Mouse (Mus musculus) heart, embryonic 16.5 days (tissue): Measurements from ENCODE around the gene Atp6v1f. TPM values are rescaled to one million over a fixed set of nuclear protein-coding genes. Genes with fewer than 3 reads are reported as not detected.

Source experiments
- ATAC-seq: fragments of 200-750 bp; cut with Nextera tagmentation; replicated peaks from 2 replicates; pipeline ENCODE4 v1.8.0; 2017; ENCODE audit warnings: moderate number of reproducible peaks; ENCODE audit not compliant: insufficient read depth, low FRiP score; ENCODE audit errors: extremely low read depth
- H3K27ac ChIP-seq: fragments of 300-500 bp; sonication (generic); 2 replicates; pipeline ENCODE4 v1.5.1; 2014; ENCODE audit warnings: mild to moderate bottlenecking, low read length, control low read depth, moderate library complexity
- H3K27me3 ChIP-seq: fragments of 300-500 bp; sonication (generic); 2 replicates; pipeline ENCODE4 v1.6.1; 2014; ENCODE audit warnings: low read length, mixed read lengths; ENCODE audit not compliant: control insufficient read depth, insufficient read depth
- H3K36me3 ChIP-seq: fragments of 300-500 bp; sonication (generic); 2 replicates; pipeline ENCODE4 v1.6.1; 2014; ENCODE audit not compliant: control insufficient read depth, insufficient read depth
- H3K4me1 ChIP-seq: fragments of 300-500 bp; sonication (generic); 2 replicates; pipeline ENCODE4 v1.6.1; 2014; ENCODE audit warnings: low read length, mixed read lengths; ENCODE audit not compliant: control insufficient read depth, insufficient read depth
- H3K4me2 ChIP-seq: fragments of 300-500 bp; sonication (generic); 2 replicates; pipeline ENCODE4 v1.6.1; 2014; ENCODE audit warnings: low read depth, mild to moderate bottlenecking, control low read depth, low read length
- H3K4me3 ChIP-seq: fragments of 300-500 bp; sonication (generic); 2 replicates; pipeline ENCODE4 v1.5.1; 2014; ENCODE audit warnings: mild to moderate bottlenecking, control low read depth, low read length
- H3K9ac ChIP-seq: fragments of 300-500 bp; sonication (generic); 2 replicates; pipeline ENCODE4 v1.6.1; 2014; ENCODE audit warnings: low read length, control low read depth
- H3K9me3 ChIP-seq: fragments of 300-500 bp; sonication (generic); replicated peaks from 2 replicates; pipeline ENCODE4 v1.6.1; 2016; ENCODE audit warnings: low read length; ENCODE audit not compliant: control insufficient read depth
- WGBS: fragments of 180-500 bp; shearing (Covaris S2); extraction: QIAGEN DNeasy Blood & Tissue Kit; methylation state at CpG from one replicate; pipeline ENCODE4 v1.1.7; 2014; 5-methylcytosine and 5-hydroxymethylcytosine counted together
- polyA plus RNA-seq: library from polyadenylated mRNA; unstranded; fragments of >200 nt; fragmentation: Nextera tagmentation; extraction: Ambion mirVana; gene quantifications from 2 replicates; pipeline ENCODE4 v1.2.1, GENCODE M21; 2015

The Atp6v1f gene
- polyA plus RNA-seq, 1 experiment from 2014 or later = 197 TPM

GRCm38 (mm10) chr6:29505493-29505892, 38.0 kb downstream of the Atp6v1f start:
- Histone ChIP-seq H3K9me3 (no peaks in the 10 kb centered on the region), H3K9ac (no peak overlapping the region), H3K4me3 (no peak overlapping the region), H3K36me3 (no peaks in the 10 kb centered on the region), H3K4me2 (no peak overlapping the region), H3K4me1 (peaks cover 2% of the 10 kb centered on the region), H3K27ac (no peak overlapping the region), H3K27me3 (peaks cover 10% of the 10 kb centered on the region; the same call in 1 of the 2 replicates)
- no peak for ATAC-seq
- 88% methylated on average over 5 of the region's 5 CpGs for WGBS

GRCm38 (mm10) chr6:29506834-29507233, 39.3 kb downstream of the Atp6v1f start:
- Histone ChIP-seq H3K27ac (no peak overlapping the region), H3K27me3 (peaks cover 10% of the 10 kb centered on the region; the same call in 1 of the 2 replicates)
- ATAC-seq = no peak

GRCm38 (mm10) chr6:29507447-29508309, 40.2 kb downstream of the Atp6v1f start, which contains the start of gene Kcp:
Gene Kcp (minus strand): TSS chr6:29507952.
- Histone ChIP-seq H3K36me3 (no peaks in the 10 kb centered on the region), H3K27ac (no peak within 1 kb of the TSS), H3K4me1 (peaks cover 2% of the 10 kb centered on the region), H3K4me2 (peak within 1 kb of the TSS; percentile 81), H3K9ac (peak within 1 kb of the TSS; percentile 73), H3K4me3 (peak within 1 kb of the TSS; percentile 66), H3K9me3 (no peaks in the 10 kb centered on the region), H3K27me3 (peaks cover 10% of the 10 kb centered on the region; the same call in 1 of the 2 replicates)
- ATAC-seq = peak; percentile 52
- under 1% methylated on average over 43 of the region's 47 CpGs for WGBS

More at GRCm38 (mm10) chr6:29506834-29507233, 39.3 kb downstream of the Atp6v1f start:
- H3K9ac ChIP-seq = peak overlapping the region; percentile 1; the same call in 1 of the 2 replicates
- no peaks in the 10 kb centered on the region for H3K9me3 ChIP-seq
- no peaks in the 10 kb centered on the region for H3K36me3 ChIP-seq
- 24% methylated on average over 8 of the region's 8 CpGs for WGBS
- peaks cover 2% of the 10 kb centered on the region for H3K4me1 ChIP-seq
- H3K4me3 ChIP-seq = peak overlapping the region; percentile 66
- H3K4me2 ChIP-seq = peak overlapping the region; percentile 81

- ATAC-seq = no peak
- H3K4me2 ChIP-seq = no peak overlapping the region
These were observed 41.6 kb downstream of the Atp6v1f start for GRCm38 (mm10) chr6:29509086-29509485.

GRCm38 (mm10) chr6:29513284-29513683, 45.8 kb downstream of the Atp6v1f start:
- H3K4me1 ChIP-seq = peaks cover 8% of the 10 kb centered on the region
- 1% methylated on average over 11 of the region's 11 CpGs for WGBS
- no peaks in the 10 kb centered on the region for H3K9me3 ChIP-seq
- peaks cover 6% of the 10 kb centered on the region; the same call in 1 of the 2 replicates for H3K27me3 ChIP-seq
- peak overlapping the region; percentile 56 for H3K4me2 ChIP-seq
- H3K9ac ChIP-seq = peak overlapping the region; percentile 27
- H3K27ac ChIP-seq = peak overlapping the region; percentile 17; the same call in 1 of the 2 replicates
- H3K36me3 ChIP-seq = no peaks in the 10 kb centered on the region
- peak overlapping the region; percentile 25 for H3K4me3 ChIP-seq
- ATAC-seq = peak; percentile 52

More at GRCm38 (mm10) chr6:29509086-29509485, 41.6 kb downstream of the Atp6v1f start:
- Histone ChIP-seq H3K27ac (peak overlapping the region; percentile 53; the same call in 1 of the 2 replicates), H3K9ac (no peak overlapping the region), H3K4me1 (peaks cover 10% of the 10 kb centered on the region), H3K9me3 (no peaks in the 10 kb centered on the region), H3K4me3 (no peak overlapping the region), H3K36me3 (no peaks in the 10 kb centered on the region), H3K27me3 (peaks cover 10% of the 10 kb centered on the region; the same call in 1 of the 2 replicates)
- WGBS = 48% methylated on average over 2 of the region's 2 CpGs

- Histone ChIP-seq H3K4me2 (no peak overlapping the region), H3K4me1 (peaks cover 8% of the 10 kb centered on the region), H3K9ac (no peak overlapping the region), H3K27me3 (no peaks in the 10 kb centered on the region), H3K27ac (no peak overlapping the region), H3K9me3 (no peaks in the 10 kb centered on the region), H3K4me3 (no peak overlapping the region), H3K36me3 (no peaks in the 10 kb centered on the region)
- ATAC-seq = peak; percentile 37; the same call in 1 of the 2 replicates
- WGBS = 6% methylated on average over 5 of the region's 5 CpGs
These were observed 49.6 kb downstream of the Atp6v1f start for GRCm38 (mm10) chr6:29517139-29517538.

Other genes starting within 250 kb of the Atp6v1f start
- gene Hilpda, start 195.2 kb upstream of the Atp6v1f start, polyA plus RNA-seq = 23.4 and 25.4 TPM in 2 replicates
- gene Fam71f2, start 188.1 kb upstream of the Atp6v1f start, polyA plus RNA-seq = 0.29 TPM in 1 of 2 replicates, not detected in the other
- not detected in 2 replicates for gene Fam71f1, start 148.6 kb upstream of the Atp6v1f start, polyA plus RNA-seq
- 403 and 405 TPM in 2 replicates for gene Calu, start 119.6 kb upstream of the Atp6v1f start, polyA plus RNA-seq
- 0.62 and 0.76 TPM in 2 replicates for gene Opn1sw, start 79.2 kb upstream of the Atp6v1f start, polyA plus RNA-seq
- gene Ccdc136, start 71.4 kb upstream of the Atp6v1f start, polyA plus RNA-seq = 21.6 and 22.7 TPM in 2 replicates
- gene Flnc, start 34.5 kb upstream of the Atp6v1f start, polyA plus RNA-seq = 38.3 and 50.0 TPM in 2 replicates
- not detected in 2 replicates for gene Atp6v1fnb, start 3.7 kb downstream of the Atp6v1f start, polyA plus RNA-seq
- gene Kcp, start 40.2 kb downstream of the Atp6v1f start, polyA plus RNA-seq = 9.2 and 9.5 TPM in 2 replicates
- gene Irf5, start 58.9 kb downstream of the Atp6v1f start, polyA plus RNA-seq = 5.4 and 5.7 TPM in 2 replicates
- gene Tnpo3, start 142.2 kb downstream of the Atp6v1f start, polyA plus RNA-seq = 63.5 and 66.4 TPM in 2 replicates
- 2.8 and 3.3 TPM in 2 replicates for gene Tspan33, start 226.5 kb downstream of the Atp6v1f start, polyA plus RNA-seq